Comparison of ENCODE assay signal across 20 mouse cellular contexts in the genomic region with DNA sequence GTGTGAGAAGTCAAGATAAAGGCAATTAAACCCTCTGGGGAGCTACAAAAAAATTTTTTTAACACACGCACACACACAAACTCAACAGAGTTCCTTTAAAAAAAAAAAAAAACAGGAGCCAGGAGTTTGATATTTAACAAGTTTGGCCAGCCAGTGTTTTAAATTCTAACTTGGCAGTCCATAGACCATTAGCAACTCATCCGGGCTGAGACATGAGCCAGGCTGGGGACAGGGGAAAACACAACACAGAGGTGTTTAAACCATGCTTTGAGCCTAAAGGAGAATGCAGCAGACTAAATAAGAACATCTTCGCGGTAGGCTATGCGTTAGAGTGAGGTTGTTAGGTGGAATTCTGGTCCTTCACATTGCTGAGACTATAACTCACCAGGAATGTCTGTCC. TPM values are rescaled to one million over a fixed set of nuclear protein-coding genes. Genes with fewer than 3 reads are reported as not detected.
DNase-seq lines count a peak whose midpoint lies in the region; ATAC-seq and TF ChIP-seq lines count a peak whose summit lies in the region.
"Had no signal": no experiment of that assay in that cellular context is flagged by ENCODE, and none has a peak within 500 bp of the region (broad histone marks: within the 10 kb centered on the region; RNA-seq: fewer than 3 reads in every experiment).

No protein-coding gene starts in this region.

- 0 out of 2 replicates have a peak overlapping the region, but pooled peaks have one; percentile 1 for H3K27ac ChIP-seq in heart, embryonic 15.5 days
- H3K27ac ChIP-seq in lung, embryonic 14.5 days (ENCODE audit: low read depth) = peak overlapping the region; percentile 73
- H3K27ac ChIP-seq: forebrain, embryonic 10.5 days; hindbrain, embryonic 13.5 days; limb, embryonic 15.5 days; neural tube, embryonic 15.5 days; stomach, embryonic 15.5 days had no signal

- H3K9ac ChIP-seq in heart, embryonic 15.5 days = no peak overlapping the region
- H3K9ac ChIP-seq in lung, embryonic 14.5 days = no peak overlapping the region
- H3K9ac ChIP-seq: hindbrain, embryonic 13.5 days; limb, embryonic 15.5 days; neural tube, embryonic 15.5 days; stomach, embryonic 15.5 days had no signal

- H3K4me1 ChIP-seq in heart, embryonic 15.5 days (replicated peaks) = peaks cover 23% of the 10 kb centered on the region
- H3K4me1 ChIP-seq in lung, embryonic 14.5 days (ENCODE audit: insufficient read depth) = no peaks in the 10 kb centered on the region
- H3K4me1 ChIP-seq: hindbrain, embryonic 13.5 days; limb, embryonic 15.5 days; neural tube, embryonic 15.5 days; stomach, embryonic 15.5 days had no signal

- H3K4me3 ChIP-seq in heart, embryonic 15.5 days = no peak overlapping the region
- H3K4me3 ChIP-seq in lung, embryonic 14.5 days (ENCODE audit: low read depth, low read length) = no peak overlapping the region
- H3K4me3 ChIP-seq: forebrain, embryonic 10.5 days; hindbrain, embryonic 13.5 days; limb, embryonic 15.5 days; neural tube, embryonic 15.5 days; stomach, embryonic 15.5 days had no signal

- 60% methylated on average over 5 of the region's 5 CpGs for WGBS in heart, embryonic 15.5 days
- 72% methylated on average over 5 of the region's 5 CpGs for WGBS in lung, embryonic 14.5 days

- TF ChIP-seq CTCF in lung, embryonic 14.5 days (IDR thresholded peaks at IDR 0.05; ENCODE audit: low read depth) = no peak
- no peak for TF ChIP-seq CTCF in brain, embryonic 14.5 days (IDR thresholded peaks at IDR 0.05; ENCODE audit: borderline replicate concordance, extremely low read depth, insufficient read depth, insufficient read length)

- H3K27me3 ChIP-seq in heart, embryonic 15.5 days = no peaks in the 10 kb centered on the region
- H3K27me3 ChIP-seq in lung, embryonic 14.5 days (ENCODE audit: insufficient read depth, low read length) = no peaks in the 10 kb centered on the region
- H3K27me3 ChIP-seq: CH12.LX; hindbrain, embryonic 13.5 days; limb, embryonic 15.5 days; neural tube, embryonic 15.5 days; stomach, embryonic 15.5 days had no signal

- no peak for DNase-seq in heart, adult 9 months (ENCODE audit: low spot score in 2 of 2)
- peak; percentile 34 for DNase-seq in lung, embryonic 14.5 days
- no peak for DNase-seq in lung, postnatal 10 days
- peak; percentile 4 for DNase-seq in brain, embryonic 14.5 days (ENCODE audit: low read depth)
- peak; percentile 33 to 61 for DNase-seq in kidney, postnatal 25 days
- DNase-seq: adrenal gland, adult 8-10 months; B cell, adult 2 months; layer of hippocampus, adult 9-11 months; right cerebral cortex, adult 18-20 months; thymus, postnatal 25 days had no signal

- TF ChIP-seq POLR2A in brain, embryonic 14.5 days (IDR thresholded peaks at IDR 0.05; ENCODE audit: borderline replicate concordance, extremely low read depth, insufficient read depth, insufficient read length, poor library complexity, severe bottlenecking) = no peak

- H3K4me2 ChIP-seq in heart, embryonic 15.5 days = no peak overlapping the region
- H3K4me2 ChIP-seq in lung, embryonic 14.5 days = no peak overlapping the region
- H3K4me2 ChIP-seq: hindbrain, embryonic 13.5 days; limb, embryonic 15.5 days; midbrain, embryonic 11.5 days; neural tube, embryonic 15.5 days; stomach, embryonic 15.5 days had no signal

- H3K36me3 ChIP-seq in heart, embryonic 15.5 days = no peaks in the 10 kb centered on the region
- H3K36me3 ChIP-seq in lung, embryonic 14.5 days (ENCODE audit: insufficient read depth) = no peaks in the 10 kb centered on the region
- H3K36me3 ChIP-seq: forebrain, embryonic 10.5 days; G1E; hindbrain, embryonic 13.5 days; limb, embryonic 15.5 days; neural tube, embryonic 15.5 days; stomach, embryonic 15.5 days had no signal

- no peaks in the 10 kb centered on the region for H3K9me3 ChIP-seq in heart, embryonic 15.5 days (replicated peaks)
- H3K9me3 ChIP-seq in lung, embryonic 14.5 days (ENCODE audit: low read depth, low read length) = no peaks in the 10 kb centered on the region
- H3K9me3 ChIP-seq: forebrain, embryonic 10.5 days; G1E; hindbrain, embryonic 13.5 days; limb, embryonic 15.5 days; neural tube, embryonic 15.5 days; stomach, embryonic 15.5 days had no signal

- ATAC-seq in heart, embryonic 15.5 days (replicated peaks; ENCODE audit: insufficient number of reproducible peaks, insufficient read depth, low FRiP score, low read depth) = no peak
- no peak; the same call in 1 of the 2 replicates for ATAC-seq in lung, embryonic 14.5 days (ENCODE audit: insufficient read depth)
- ATAC-seq in inflammation-experienced regulatory T-cells, adult 6 months = no peak

RNA-seq across cellular contexts. Expression of gene Slc9a6, which starts 58.5 kb away (rescaled TPM):
- 7.2 and 8.5 TPM in 2 replicates for polyA plus RNA-seq in heart, embryonic 15.5 days (2015; fragmentation: Nextera tagmentation; extraction: Ambion mirVana)
- polyA plus RNA-seq in lung, embryonic 14.5 days (2014; fragmentation: Nextera tagmentation; extraction: Ambion mirVana) = 8.7 and 8.9 TPM in 2 replicates
- 56.3 and 70.0 TPM in 2 replicates for polyA plus RNA-seq in brain, embryonic 14.5 days (2012; rRNA removed)
- 10 to 100 TPM in 1 of 3 experiments, 1 to 10 TPM in 2; 6.2 to 12.3 (median 9.2) TPM for polyA plus RNA-seq in inflammation-experienced regulatory T-cells, adult 6 months (2017; shearing (Covaris generic))

Comparison
In these comparisons a context has a peak if more than half of its experiments do, and no peak if none do; other contexts are left out.
1. DNase-seq: peak in lung, embryonic 14.5 days (single experiment), brain, embryonic 14.5 days (single experiment) and kidney, postnatal 25 days (2 of 2); none in heart, adult 9 months (0 of 2) and lung, postnatal 10 days (single experiment).